Mouse (Mus musculus): ENCODE measurements around the gene AA792892. TPM values are rescaled to one million over a fixed set of nuclear protein-coding genes. Genes with fewer than 3 reads are reported as not detected.
"Not testable (repeated sequence)": the region's sequence is repeated elsewhere in the genome, so short reads cannot be mapped to it uniquely, and the experiment has no call there.

Gene AA792892
- polyA plus RNA-seq (2015; fragmentation: Nextera tagmentation; extraction: Ambion mirVana), result not detected in 2 replicates

- H3K4me1 ChIP-seq; H3K9me3 ChIP-seq; H3K4me3 ChIP-seq; H3K4me2 ChIP-seq (replicated peaks); H3K9ac ChIP-seq (replicated peaks); H3K27me3 ChIP-seq; H3K27ac ChIP-seq (replicated peaks); ATAC-seq (replicated peaks); H3K36me3 ChIP-seq: not testable (repeated sequence)
- WGBS, result no CpG with 5 or more reads among the region's 2 CpGs
Observed at GRCm38 (mm10) chr5:94339449-94339848, at the start of gene AA792892. Gene AA792892, plus strand, starts transcription at chr5:94339749.

GRCm38 (mm10) chr5:94306696-94307095 lies 32.9 kb upstream of the AA792892 start, which contains the start of gene A430089I19Rik:
Gene A430089I19Rik, minus strand, starts transcription at chr5:94306796.
- not testable (repeated sequence) for H3K27ac ChIP-seq (replicated peaks); H3K4me1 ChIP-seq; H3K36me3 ChIP-seq; H3K4me2 ChIP-seq (replicated peaks); H3K9me3 ChIP-seq; H3K27me3 ChIP-seq; H3K9ac ChIP-seq (replicated peaks); H3K4me3 ChIP-seq; ATAC-seq (replicated peaks)
- WGBS, result 93% methylated on average over 1 of the region's 1 CpGs

GRCm38 (mm10) chr5:94314135-94314534 lies 25.4 kb upstream of the AA792892 start, which contains the start of gene Gm6502:
Gene Gm6502, plus strand, starts transcription at chr5:94314435.
- not testable (repeated sequence) for H3K9me3 ChIP-seq; ATAC-seq (replicated peaks); H3K9ac ChIP-seq (replicated peaks); H3K36me3 ChIP-seq; H3K4me1 ChIP-seq; H3K4me2 ChIP-seq (replicated peaks); H3K4me3 ChIP-seq; H3K27me3 ChIP-seq; H3K27ac ChIP-seq (replicated peaks)
- WGBS, result no CpG with 5 or more reads among the region's 2 CpGs

Other genes starting within 250 kb of the AA792892 start
- not detected in 2 replicates for gene Gm3106, start 121.7 kb upstream of the AA792892 start, polyA plus RNA-seq (2015; fragmentation: Nextera tagmentation; extraction: Ambion mirVana)
- not detected in 2 replicates for gene A430089I19Rik, start 33.0 kb upstream of the AA792892 start, polyA plus RNA-seq (2015; fragmentation: Nextera tagmentation; extraction: Ambion mirVana)
- not detected in 2 replicates for gene Gm6502, start 25.3 kb upstream of the AA792892 start, polyA plus RNA-seq (2015; fragmentation: Nextera tagmentation; extraction: Ambion mirVana)
- not detected in 2 replicates for gene Gm7682, start 106.0 kb downstream of the AA792892 start, polyA plus RNA-seq (2015; fragmentation: Nextera tagmentation; extraction: Ambion mirVana)
- gene Gm3139, start 186.5 kb downstream of the AA792892 start, polyA plus RNA-seq (2015; fragmentation: Nextera tagmentation; extraction: Ambion mirVana), result not detected in 2 replicates

Data from forebrain, embryonic 15.5 days (tissue).